ENCODE assay signal across 8 mouse cellular contexts in the genomic region with DNA sequence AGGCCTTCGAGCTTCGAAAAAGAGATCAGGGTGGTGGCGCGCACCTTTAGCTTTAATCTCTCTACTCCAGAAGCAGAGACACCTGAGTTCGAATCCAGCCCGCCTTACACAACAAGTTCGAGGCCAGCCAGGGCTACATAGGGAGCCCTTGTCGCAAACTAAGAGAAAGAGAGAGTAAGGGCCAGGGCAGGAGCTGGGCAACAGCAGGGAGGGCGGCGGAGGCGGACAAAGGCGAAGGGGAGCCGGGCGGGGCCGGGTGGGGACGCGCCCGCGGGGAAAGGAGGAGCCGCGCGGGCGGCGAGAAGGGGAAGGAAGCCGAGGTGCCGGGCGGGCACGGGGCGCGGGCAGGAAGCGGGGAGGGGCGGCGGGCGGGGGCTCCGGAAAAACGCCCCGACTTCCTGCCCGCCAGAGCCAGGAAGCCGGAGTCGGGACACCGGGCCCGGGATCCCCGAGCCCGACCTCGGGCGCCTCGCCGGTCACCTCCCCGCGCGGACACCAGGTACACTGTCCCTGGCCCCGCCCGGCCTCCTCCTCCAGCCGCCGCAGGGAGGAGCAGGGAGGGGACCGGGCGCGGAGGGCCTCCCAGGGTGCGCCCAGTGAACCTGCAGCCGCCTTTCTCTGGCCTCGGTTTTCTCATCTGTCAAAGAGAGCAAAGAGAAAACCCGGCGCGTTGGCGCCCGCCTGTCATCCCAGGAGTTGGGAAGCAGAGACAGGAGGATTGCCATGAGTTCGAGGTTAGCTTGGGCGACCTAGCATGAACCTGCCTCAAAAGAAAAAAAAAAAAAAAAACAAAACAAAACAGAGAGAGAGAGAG. TPM values are rescaled to one million over a fixed set of nuclear protein-coding genes. Genes with fewer than 3 reads are reported as not detected.
DNase-seq lines count a peak whose midpoint lies in the region; ATAC-seq and TF ChIP-seq lines count a peak whose summit lies in the region.

A gene (plus strand): TSS at position 283 of the 814 bp plus-strand sequence.

- TF ChIP-seq POLR2A in kidney, adult 2 months (IDR thresholded peaks at IDR 0.05; ENCODE audit: low read depth, low read length): no peak
- no peak for TF ChIP-seq POLR2A in myocyte (IDR thresholded peaks at IDR 0.05; ENCODE audit: insufficient read length, low read depth)

- peaks cover 18% of the 10 kb centered on the region for H3K79me2 ChIP-seq in myocyte (ENCODE audit: control insufficient read depth, insufficient read depth)

- no peak for TF ChIP-seq CTCF in kidney, adult 2 months (conservative IDR thresholded peaks at IDR 0.05; ENCODE audit: insufficient read depth, insufficient read length, low read depth, low read length)

- no peaks in the 10 kb centered on the region for H3K36me3 ChIP-seq in kidney, adult 2 months (ENCODE audit: control insufficient read depth, insufficient read depth, low read length)
- peaks cover 2% of the 10 kb centered on the region; the same call in 1 of the 2 replicates for H3K36me3 ChIP-seq in liver, embryonic 11.5 days (ENCODE audit: control insufficient read depth, insufficient read depth, low read length)
- no peaks in the 10 kb centered on the region for H3K36me3 ChIP-seq in myocyte (ENCODE audit: control insufficient read depth, insufficient read depth)
- H3K36me3 ChIP-seq in stomach, embryonic 16.5 days (ENCODE audit: control insufficient read depth, insufficient read depth, low read length): no peaks in the 10 kb centered on the region

- peak within 1 kb of the TSS; percentile 76 for H3K4me3 ChIP-seq in kidney, adult 2 months (ENCODE audit: insufficient read depth, low read depth, low read length)
- peak within 1 kb of the TSS; percentile 80 for H3K4me3 ChIP-seq in liver, embryonic 11.5 days (ENCODE audit: low read depth, low read length)
- peak within 1 kb of the TSS; percentile 73 for H3K4me3 ChIP-seq in myocyte
- peak within 1 kb of the TSS; percentile 76 for H3K4me3 ChIP-seq in stomach, embryonic 16.5 days (replicated peaks; ENCODE audit: low read length)

- peaks cover 5% of the 10 kb centered on the region; the same call in 1 of the 2 replicates for H3K4me1 ChIP-seq in kidney, adult 2 months (ENCODE audit: control insufficient read depth, insufficient read depth, low read length)
- peaks cover 38% of the 10 kb centered on the region for H3K4me1 ChIP-seq in liver, embryonic 11.5 days (replicated peaks; ENCODE audit: control insufficient read depth, insufficient read depth, low read length)
- peaks cover 36% of the 10 kb centered on the region for H3K4me1 ChIP-seq in stomach, embryonic 16.5 days (ENCODE audit: control insufficient read depth, insufficient read depth, low read length)

- peak within 1 kb of the TSS; percentile 86 for H3K27ac ChIP-seq in kidney, adult 2 months (ENCODE audit: insufficient read depth, low read depth, low read length)
- H3K27ac ChIP-seq in liver, embryonic 11.5 days (ENCODE audit: low read depth, low read length): peak within 1 kb of the TSS; percentile 84
- peak within 1 kb of the TSS; percentile 93 for H3K27ac ChIP-seq in stomach, embryonic 16.5 days (ENCODE audit: low read length)

- peak within 1 kb of the TSS; percentile 85 for H3K4me2 ChIP-seq in liver, embryonic 11.5 days
- peak within 1 kb of the TSS; percentile 85 for H3K4me2 ChIP-seq in myocyte (ENCODE audit: low read depth)
- peak within 1 kb of the TSS; percentile 91 for H3K4me2 ChIP-seq in stomach, embryonic 16.5 days (ENCODE audit: low read depth, low read length)

- H3K9me3 ChIP-seq in liver, embryonic 11.5 days (ENCODE audit: control insufficient read depth, low read length): no peaks in the 10 kb centered on the region
- no peaks in the 10 kb centered on the region for H3K9me3 ChIP-seq in stomach, embryonic 16.5 days (replicated peaks; ENCODE audit: control insufficient read depth, low read length)

- H3K27me3 ChIP-seq in kidney, adult 2 months (replicated peaks; ENCODE audit: control insufficient read depth, insufficient read depth, low read length): no peaks in the 10 kb centered on the region
- H3K27me3 ChIP-seq in liver, embryonic 11.5 days (replicated peaks; ENCODE audit: control insufficient read depth, insufficient read depth, low read length): no peaks in the 10 kb centered on the region
- no peaks in the 10 kb centered on the region for H3K27me3 ChIP-seq in myocyte (ENCODE audit: control insufficient read depth, insufficient read depth, insufficient read length)
- H3K27me3 ChIP-seq in stomach, embryonic 16.5 days (ENCODE audit: control insufficient read depth, insufficient read depth, low read length): no peaks in the 10 kb centered on the region

- WGBS in kidney, adult 2 months: 4% methylated on average over 61 of the region's 68 CpGs
- 3% methylated on average over 59 of the region's 68 CpGs for WGBS in liver, embryonic 11.5 days
- WGBS in stomach, embryonic 16.5 days: 4% methylated on average over 62 of the region's 68 CpGs

- peak; percentile 67 for DNase-seq in 3134 (ENCODE audit: extremely low read depth, insufficient read length, low spot score)
- peak; percentile 78 to 91 for DNase-seq in adrenal gland, adult (ENCODE audit: inconsistent age in 2 of 2, low spot score in 1 of 2)
- DNase-seq in embryo, embryonic 9.5 days (ENCODE audit: extremely low spot score): peak; percentile 55
- peak; percentile 59 for DNase-seq in heart, adult 8-10 months (ENCODE audit: low spot score)
- peak; percentile 84 for DNase-seq in kidney, adult 2 months
- peak; percentile 76 for DNase-seq in liver, embryonic 11.5 days (ENCODE audit: low spot score)

- H3K9ac ChIP-seq in liver, embryonic 11.5 days (ENCODE audit: low read depth, low read length): peak within 1 kb of the TSS; percentile 80
- peak within 1 kb of the TSS; percentile 90 for H3K9ac ChIP-seq in stomach, embryonic 16.5 days (ENCODE audit: low read length)

- ATAC-seq in liver, embryonic 11.5 days (replicated peaks; ENCODE audit: low FRiP score): peak; percentile 55
- peak; percentile 15; the same call in 1 of the 2 replicates for ATAC-seq in stomach, embryonic 16.5 days (ENCODE audit: insufficient read depth, low FRiP score)

- peak within 1 kb of the TSS; percentile 74 for H3ac ChIP-seq in myocyte (ENCODE audit: control insufficient read depth, insufficient read length)

TF ChIP-seq in myocyte, 11 proteins besides CTCF, POLR2A, EP300 and RAD21:
- TF ChIP-seq MYOD1 (IDR thresholded peaks at IDR 0.05; ENCODE audit: control insufficient read depth in 1 of 3, insufficient read length in 2 of 3, low read depth in 2 of 3): no peak
- no peak for TF ChIP-seq USF1 (IDR thresholded peaks at IDR 0.05; ENCODE audit: low read depth)
- TF ChIP-seq TCF12 (IDR thresholded peaks at IDR 0.05; ENCODE audit: insufficient read depth, poor library complexity, severe bottlenecking): no peak
TF ChIP-seq in myocyte: peak in this region for 0.

RNA-seq across cellular contexts. Expression of the gene that starts here (rescaled TPM):
- total RNA-seq in heart, adult 8-10 months (2022): 10 to 100 TPM; 31.8 to 45.5 (median 43.8) TPM
- polyA plus RNA-seq in kidney, adult 2 months (2012; rRNA removed): 92.6 and 111 TPM in 2 replicates
- polyA plus RNA-seq in liver, embryonic 11.5 days (2014; fragmentation: Nextera tagmentation; extraction: Ambion mirVana): 98.6 and 103 TPM in 2 replicates
- polyA plus RNA-seq in myocyte (2012; fragmentation: generic; extraction: Trizol): 51.4 TPM
- polyA plus RNA-seq in stomach, embryonic 16.5 days (2015; fragmentation: Nextera tagmentation; extraction: Ambion mirVana): 67.2 and 73.5 TPM in 2 replicates

Comparison
In these comparisons a context has a peak if more than half of its experiments do, and no peak if none do; other contexts are left out.
1. Peak in every context shown above with its lines: DNase-seq, ATAC-seq, H3K4me3 ChIP-seq and H3K27ac ChIP-seq.